Mouse (Mus musculus) right cerebral cortex, postnatal 10 days (tissue): ENCODE measurements at regions not wholly inside any gene's neighbourhood (a gene's known extent, or its start where the extent isn't known, plus 50 kb on each side); places are given as distances from the start of the nearest gene placed in this dataset.
A peak's percentile ranks its signal among the peaks of the same experiment; 100 is the strongest.

Experiments used
- DNase-seq, 2 experiments: peaks; one replicate each; pipeline ENCODE4 v3.0.0; 2021; ENCODE audit warnings: low spot score in 2 of 2

DNA sequence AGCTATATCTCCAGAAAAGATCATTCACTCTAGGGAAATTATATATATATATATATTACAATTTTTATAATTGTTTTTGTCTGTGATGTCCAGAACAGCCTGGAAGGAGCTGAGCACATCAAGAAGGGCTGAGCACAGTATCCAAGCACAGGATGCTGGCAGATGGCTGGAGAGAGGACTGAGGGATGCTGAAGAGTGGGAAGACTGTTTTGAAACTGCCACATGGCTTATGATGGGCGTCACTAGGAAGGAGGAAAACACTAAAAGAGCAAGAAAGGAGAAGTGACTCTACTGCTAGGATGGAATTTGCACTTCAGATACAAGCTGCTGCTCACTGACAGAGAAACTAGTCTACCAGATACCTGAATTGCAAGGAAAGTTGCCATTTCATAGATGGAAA is 50.4 kb upstream of the Atg10 start:
- peak; percentile 54 to 72 for DNase-seq

DNA sequence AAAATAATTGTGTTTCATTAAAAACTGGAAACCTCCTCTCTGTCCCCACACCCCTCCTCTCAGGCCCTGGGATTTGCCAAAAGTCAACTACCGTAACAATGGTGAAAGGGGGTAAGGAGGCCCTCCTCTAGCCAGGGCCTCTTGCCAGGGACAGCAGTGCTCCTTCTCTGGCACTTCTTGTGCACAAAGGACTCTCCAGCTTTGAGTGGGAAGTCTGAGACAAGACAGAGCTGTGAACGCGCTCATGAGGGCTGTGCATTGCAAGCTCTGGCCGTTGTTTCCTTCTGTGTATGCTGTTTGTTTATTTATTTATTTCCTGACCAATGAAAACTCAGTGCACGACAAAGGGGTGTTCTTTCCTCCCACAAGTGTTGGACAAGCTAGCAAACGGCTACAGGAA is 50.8 kb upstream of the Atg10 start:
- peak; percentile 34 to 40 for DNase-seq

- DNase-seq: no peak
Measured at GRCm38 (mm10) chr13:91279487-91279886, 55.7 kb upstream of the Atg10 start.

- DNase-seq: no peak
Measured at GRCm38 (mm10) chr13:91295552-91296170, 71.9 kb upstream of the Atg10 start.

- DNase-seq: no peak
Measured at GRCm38 (mm10) chr13:91296521-91297160, 72.9 kb upstream of the Atg10 start.

DNA sequence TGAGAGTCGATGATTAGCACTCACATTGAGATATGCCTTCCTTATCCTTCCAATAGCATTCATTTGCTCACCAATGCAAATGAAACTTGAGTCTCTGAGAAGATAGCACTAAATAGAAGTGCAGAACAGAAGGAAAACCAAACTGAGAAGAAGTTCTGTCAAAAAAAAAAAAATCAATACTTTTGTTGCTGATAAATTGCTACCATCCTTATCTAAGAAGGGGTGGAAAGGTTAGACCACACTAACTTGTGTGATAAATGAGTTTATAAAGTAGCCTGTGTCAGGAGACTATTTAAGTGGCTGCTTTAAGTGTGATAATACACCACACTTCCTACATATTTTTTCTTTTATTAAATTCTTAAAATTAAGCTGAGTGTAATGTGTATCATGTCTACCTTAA is 78.1 kb upstream of the Atg10 start:
- DNase-seq: no peak

GRCm38 (mm10) chr13:91305697-91306405 is 82.1 kb upstream of the Atg10 start:
- DNase-seq: peak in 1 of 2 experiments; percentile 52

DNA sequence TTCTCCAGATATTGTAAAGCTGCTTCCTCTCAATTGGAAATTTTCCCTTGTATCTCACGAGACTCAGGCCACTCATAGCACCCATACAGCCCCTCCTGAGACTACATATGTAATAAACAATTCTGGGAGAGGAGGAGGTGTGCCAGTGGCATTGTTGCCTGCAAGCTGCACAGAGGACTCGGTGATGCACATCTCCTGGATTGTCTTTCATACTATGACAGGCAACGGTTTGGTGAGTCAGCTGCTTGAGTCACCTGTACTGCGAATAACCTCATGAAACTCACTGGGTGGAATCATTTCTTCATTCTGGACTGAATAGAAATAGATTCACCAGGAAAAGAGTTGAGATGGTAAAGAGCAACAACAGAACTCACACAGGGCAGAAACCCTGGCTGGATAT is 82.8 kb upstream of the Atg10 start:
- no peak for DNase-seq

DNA sequence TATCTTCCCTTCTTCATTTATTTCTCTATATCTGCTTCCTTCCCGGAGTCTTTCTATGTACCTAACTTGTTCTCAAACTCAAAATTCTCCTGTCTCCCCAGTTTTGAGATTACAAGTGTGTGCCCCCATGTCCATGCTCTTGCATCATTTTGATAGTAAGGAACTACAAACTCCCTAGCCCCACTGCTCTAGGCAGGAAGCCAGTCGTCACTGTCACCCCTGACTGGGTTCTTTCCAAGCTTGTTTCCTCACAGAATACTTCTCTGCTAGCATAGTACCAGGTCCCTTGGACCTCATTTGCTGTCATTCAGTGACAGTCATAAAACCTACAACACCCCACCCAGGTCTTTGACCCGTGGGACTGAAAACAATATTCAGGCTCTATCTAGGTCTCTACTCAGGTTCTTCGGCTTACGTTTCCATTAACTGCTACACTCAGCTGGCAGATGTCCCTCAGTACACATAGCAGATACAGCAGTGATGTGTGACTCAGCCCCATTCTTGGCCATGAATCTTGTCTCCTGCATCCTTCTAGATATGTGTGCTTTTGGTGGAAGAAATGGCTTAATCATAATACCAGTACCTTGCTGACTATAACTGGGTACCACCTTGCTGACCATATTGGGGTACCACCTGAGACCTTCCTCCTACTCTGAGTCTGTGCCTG is 89.3 kb upstream of the Atg10 start:
- no peak for DNase-seq

- no peak for DNase-seq
Measured at GRCm38 (mm10) chr13:91322331-91322730, 98.6 kb upstream of the Atg10 start.

DNA sequence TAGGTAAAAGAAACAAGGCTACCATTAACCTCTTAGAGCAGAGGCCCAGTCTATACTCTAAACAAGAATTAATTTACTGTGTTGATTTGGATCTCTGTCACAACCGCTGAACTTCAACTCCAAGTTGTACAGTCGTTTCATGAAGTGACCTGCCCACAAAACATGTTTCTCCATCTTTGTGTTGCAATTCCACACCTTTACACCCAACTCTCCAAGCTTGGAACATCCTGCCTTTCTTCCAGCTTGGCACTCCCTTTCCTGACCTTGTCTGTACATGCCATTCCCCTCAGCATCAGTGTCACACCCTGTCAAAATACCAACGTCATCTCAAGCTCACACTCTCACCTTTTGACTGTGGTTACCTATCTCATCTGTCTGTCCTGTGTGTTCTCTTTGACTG is 103.1 kb upstream of the Atg10 start:
- no peak for DNase-seq

DNA sequence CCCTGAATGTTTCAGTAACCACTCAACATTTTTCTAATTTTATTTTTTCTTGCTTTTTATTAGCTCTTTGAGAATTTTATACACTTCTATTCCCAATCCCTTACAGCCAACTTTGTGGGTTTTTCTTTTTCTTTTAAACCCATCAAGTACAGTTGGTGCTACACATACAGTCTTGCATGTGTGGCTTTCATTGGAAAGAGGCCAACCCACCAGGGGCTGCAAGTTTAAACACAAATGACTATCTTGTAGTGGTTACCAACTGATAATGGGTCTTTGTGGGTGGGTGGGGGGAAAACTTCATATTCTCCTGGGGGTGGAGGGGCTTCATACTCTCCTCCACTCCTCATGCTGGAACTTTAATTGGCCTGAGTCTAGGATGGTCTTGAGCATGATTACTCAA is 110.5 kb upstream of the Atg10 start:
- no peak for DNase-seq

DNA sequence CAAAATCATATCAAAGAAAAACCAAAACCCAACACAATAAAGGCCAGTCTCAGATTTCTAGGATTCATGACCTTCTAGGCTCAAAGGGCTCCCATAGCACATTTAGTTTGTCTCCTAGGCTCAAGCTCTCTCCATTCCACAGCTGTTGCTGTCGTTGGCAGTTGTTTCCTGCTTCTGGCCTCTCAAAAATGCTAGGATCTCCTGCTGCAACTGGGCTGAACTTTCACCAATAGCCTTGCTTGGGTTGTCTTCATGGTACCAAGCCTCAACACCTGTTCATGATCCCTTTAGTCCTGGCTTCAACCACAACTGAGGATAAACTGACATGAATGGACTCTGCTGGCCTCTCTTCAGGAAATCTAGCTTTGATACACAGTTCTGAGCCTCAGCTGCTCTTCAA is 115.9 kb upstream of the Ssbp2 start:
- DNase-seq: no peak

GRCm38 (mm10) chr13:91348489-91349083 is 111.5 kb upstream of the Ssbp2 start:
- DNase-seq: no peak

GRCm38 (mm10) chr13:91352311-91352710 is 107.8 kb upstream of the Ssbp2 start:
- no peak for DNase-seq

GRCm38 (mm10) chr13:91356516-91356915 is 103.6 kb upstream of the Ssbp2 start:
- no peak for DNase-seq

DNA sequence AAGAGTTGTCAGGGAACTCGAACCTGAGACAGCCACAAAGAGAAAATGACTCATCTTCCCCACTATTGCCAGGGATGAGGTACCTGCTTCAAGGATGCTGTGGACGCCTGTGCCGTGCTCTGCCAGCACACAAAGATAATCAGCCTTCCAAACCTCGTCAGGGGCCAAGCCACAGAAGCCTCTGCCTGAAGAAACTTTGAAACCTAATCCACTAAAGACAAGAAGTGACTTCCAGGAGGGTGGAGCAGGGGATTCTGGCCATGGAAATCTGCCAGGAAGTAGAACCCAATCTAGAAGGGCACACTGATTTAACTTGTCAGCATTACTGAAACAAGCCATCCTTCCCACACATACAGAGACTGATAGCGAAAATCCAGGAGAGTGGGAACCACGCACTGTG is 100.0 kb upstream of the Ssbp2 start:
- no peak for DNase-seq

DNA sequence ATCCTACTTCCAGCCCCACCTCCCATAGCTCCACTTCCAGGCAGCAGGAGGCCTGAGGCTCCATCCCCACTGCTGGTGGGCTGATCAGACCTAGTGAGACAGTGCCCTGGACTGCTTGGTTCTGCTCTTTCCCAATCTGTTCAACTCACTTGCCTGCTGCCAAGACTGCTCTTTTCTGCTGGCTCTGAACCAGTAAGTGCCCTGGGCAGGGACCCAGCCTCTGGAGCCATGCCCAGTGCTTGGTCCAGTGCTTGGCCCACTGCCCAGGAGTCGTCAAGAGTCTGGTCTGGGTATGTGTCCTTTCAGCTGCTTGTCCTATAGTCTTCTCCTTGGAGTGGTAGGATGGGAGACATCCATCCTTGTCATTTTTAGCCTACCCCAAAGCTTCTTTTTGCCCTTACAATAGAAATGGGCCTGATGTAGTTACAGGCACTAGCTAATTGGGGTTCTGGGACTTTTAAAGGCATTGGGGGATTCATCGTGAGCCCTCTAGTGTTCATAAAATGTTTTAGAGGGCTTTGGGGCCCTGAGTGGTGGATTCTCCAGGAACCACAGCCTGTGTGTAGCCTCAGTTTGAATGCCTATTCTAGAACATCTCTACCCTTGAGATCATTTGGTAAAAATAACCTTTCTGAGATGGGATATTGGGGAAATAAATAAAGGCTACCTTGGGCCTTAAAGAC is 94.7 kb upstream of the Ssbp2 start:
- peak; percentile 93 for DNase-seq

DNA sequence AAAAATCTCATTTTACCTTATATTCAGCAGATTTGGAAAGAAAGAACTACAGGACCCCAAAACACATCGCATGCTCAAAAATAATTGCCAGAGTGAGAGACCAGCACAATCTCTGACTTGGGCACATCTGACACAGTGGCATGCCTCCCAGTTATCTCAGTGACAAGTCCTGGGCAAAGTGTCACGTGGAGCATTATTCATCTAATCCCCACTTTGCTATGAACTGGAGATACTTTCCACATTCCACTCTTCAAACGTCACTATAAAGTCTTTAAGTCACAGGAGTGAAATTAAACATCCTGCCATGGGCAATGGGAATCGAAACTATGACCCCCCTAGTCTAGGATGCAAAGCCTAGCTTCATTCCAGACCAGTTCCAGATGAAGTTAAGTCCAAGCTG is 93.5 kb upstream of the Ssbp2 start:
- DNase-seq: no peak

DNA sequence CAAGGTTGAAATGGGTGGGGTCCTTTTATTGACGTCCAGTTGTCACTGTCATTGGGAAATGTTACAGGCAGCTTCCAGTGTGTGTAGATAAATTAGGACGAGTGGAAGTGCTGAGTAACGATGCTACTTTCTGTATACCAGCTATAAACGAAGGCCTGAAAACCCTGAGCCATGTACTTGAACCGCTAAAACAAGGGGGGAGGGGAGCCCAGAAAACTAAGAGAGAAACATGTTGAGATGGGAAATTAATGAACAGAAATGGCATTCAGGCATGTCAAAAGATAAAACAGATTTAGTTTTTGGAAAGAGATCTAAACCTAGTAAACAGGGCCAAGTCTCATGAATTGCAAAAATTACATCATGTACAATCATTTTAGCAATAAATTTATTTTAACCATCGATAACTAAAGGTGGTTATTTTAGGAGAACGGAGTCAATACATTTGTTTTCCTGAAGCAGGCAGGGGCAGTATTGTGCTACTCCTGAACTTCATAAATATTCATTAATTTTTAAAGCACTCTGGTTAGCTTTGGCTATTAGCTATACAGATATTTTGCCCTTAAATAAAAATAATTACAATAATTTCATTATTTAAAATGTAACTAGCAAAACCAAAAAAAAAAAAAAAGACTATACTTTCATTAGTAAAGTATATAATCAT is 92.1 kb upstream of the Ssbp2 start:
- DNase-seq: no peak

- no peak for DNase-seq
Measured at GRCm38 (mm10) chr13:91368664-91369063, 91.4 kb upstream of the Ssbp2 start.
